Mouse (Mus musculus): ENCODE measurements around the gene Phldb2.

DNA sequence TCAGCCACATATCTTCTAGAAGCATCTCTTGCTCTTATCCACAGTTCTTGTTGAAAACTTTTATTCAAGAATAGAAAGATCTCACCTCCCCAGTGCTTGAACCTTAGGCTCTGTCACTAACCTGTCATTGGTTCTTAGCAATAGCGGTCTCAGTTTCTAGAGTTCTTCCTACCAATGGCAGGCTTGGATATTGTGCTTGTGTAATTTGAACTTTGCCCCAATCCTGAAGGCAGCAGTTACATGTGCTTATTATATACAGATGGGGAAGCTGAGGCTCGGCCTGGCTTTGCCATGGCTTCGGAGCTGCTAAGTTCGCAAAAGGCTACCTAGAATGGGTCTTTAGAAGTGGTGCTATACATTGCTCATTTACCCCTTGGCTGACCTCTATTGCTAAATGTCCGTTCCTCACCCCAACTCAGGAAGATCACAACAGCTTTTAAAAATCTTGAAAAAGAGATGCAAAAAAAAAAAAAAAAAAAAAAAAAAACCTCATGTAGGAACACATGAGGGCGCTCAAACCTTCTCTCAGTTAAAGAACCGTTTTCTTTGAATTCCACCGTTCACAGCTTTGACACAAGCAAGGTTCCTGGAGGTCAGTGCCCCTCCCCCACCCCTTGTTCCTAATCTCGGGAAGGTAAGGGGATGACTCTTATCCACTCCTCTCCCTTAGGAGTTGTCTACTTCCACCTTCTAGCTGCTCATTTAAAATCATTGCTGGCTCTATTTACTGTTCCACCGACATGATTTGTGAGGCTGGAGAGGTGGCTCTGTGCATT is 37.7 kb upstream of the Phldb2 start:
- TF ChIP-seq CTCF (conservative IDR thresholded peaks at IDR 0.05; ENCODE audit: insufficient read depth, insufficient read length, low read depth, low read length) (0 out of 2 replicates have a peak, but pooled peaks have one; percentile 13), POLR2A (IDR thresholded peaks at IDR 0.05; ENCODE audit: low read depth, low read length) (no peak)
